Comparison of ENCODE assay signal across 15 mouse cellular contexts in genomic region chr2:128318956-128319355, GRCm38 (mm10).
DNase-seq lines count a peak whose midpoint lies in the region; ATAC-seq lines count a peak whose summit lies in the region.
"Had no signal": no experiment of that assay in that cellular context is flagged by ENCODE, and none has a peak within 500 bp of the region (broad histone marks: within the 10 kb centered on the region; RNA-seq: fewer than 3 reads in every experiment).

No protein-coding gene starts in this region.

- no peaks in the 10 kb centered on the region for H3K36me3 ChIP-seq in heart, embryonic 12.5 days
- no peaks in the 10 kb centered on the region for H3K36me3 ChIP-seq in neural tube, embryonic 15.5 days
- H3K36me3 ChIP-seq in midbrain, embryonic 10.5 days = no peaks in the 10 kb centered on the region
- H3K36me3 ChIP-seq: G1E had no signal

- no peak for ATAC-seq in heart, embryonic 12.5 days (ENCODE audit: insufficient number of reproducible peaks, low FRiP score)
- no peak for ATAC-seq in neural tube, embryonic 15.5 days (ENCODE audit: low FRiP score)
- ATAC-seq: hindbrain, embryonic 16.5 days had no signal

- no peak overlapping the region for H3K27ac ChIP-seq in heart, embryonic 12.5 days (ENCODE audit: poor library complexity, severe bottlenecking)
- no peak overlapping the region for H3K27ac ChIP-seq in neural tube, embryonic 15.5 days (replicated peaks)
- no peak overlapping the region for H3K27ac ChIP-seq in midbrain, embryonic 10.5 days (replicated peaks)

- H3K4me2 ChIP-seq in heart, embryonic 12.5 days = no peak overlapping the region
- H3K4me2 ChIP-seq in neural tube, embryonic 15.5 days = no peak overlapping the region

- H3K4me3 ChIP-seq in heart, embryonic 12.5 days = no peak overlapping the region
- H3K4me3 ChIP-seq in neural tube, embryonic 15.5 days (replicated peaks) = no peak overlapping the region
- no peak overlapping the region for H3K4me3 ChIP-seq in midbrain, embryonic 10.5 days

- 32% methylated on average over 5 of the region's 5 CpGs for WGBS in heart, embryonic 12.5 days
- 76% methylated on average over 5 of the region's 5 CpGs for WGBS in neural tube, embryonic 15.5 days
- WGBS in midbrain, embryonic 10.5 days = 77% methylated on average over 5 of the region's 5 CpGs

- no peaks in the 10 kb centered on the region for H3K9me3 ChIP-seq in heart, embryonic 12.5 days (replicated peaks)
- no peaks in the 10 kb centered on the region for H3K9me3 ChIP-seq in neural tube, embryonic 15.5 days (replicated peaks)
- H3K9me3 ChIP-seq in midbrain, embryonic 10.5 days (replicated peaks) = no peaks in the 10 kb centered on the region
- H3K9me3 ChIP-seq: G1E had no signal

- H3K4me1 ChIP-seq in heart, embryonic 12.5 days (replicated peaks) = peaks cover 38% of the 10 kb centered on the region
- H3K4me1 ChIP-seq in neural tube, embryonic 15.5 days = peaks cover 2% of the 10 kb centered on the region; the same call in 1 of the 2 replicates
- peaks cover 3% of the 10 kb centered on the region for H3K4me1 ChIP-seq in midbrain, embryonic 10.5 days

- H3K9ac ChIP-seq in heart, embryonic 12.5 days = no peak overlapping the region
- no peak overlapping the region for H3K9ac ChIP-seq in neural tube, embryonic 15.5 days (replicated peaks)

- DNase-seq in heart, adult 18-20 months = peak; percentile 34 to 52
- peak; percentile 27 to 41 for DNase-seq in CD8-positive naive resting alpha-beta T cell, adult 2 months (ENCODE audit: low read depth in 2 of 2, low spot score in 2 of 2)
- peak; percentile 71 for DNase-seq in heart, postnatal 10 days
- peak; percentile 54 to 75 for DNase-seq in natural killer cell, adult 2 months (ENCODE audit: low spot score in 2 of 2)
- no peak for DNase-seq in urinary bladder, postnatal 10 days (ENCODE audit: low spot score)
- DNase-seq in midbrain, embryonic 10.5 days (ENCODE audit: low spot score) = no peak
- DNase-seq: adrenal gland, postnatal 25 days; cerebellum, adult 9-10 months; layer of hippocampus, postnatal 36 days; lung, adult 2 months; right cerebral cortex, postnatal 25 days had no signal

- intact Hi-C loops in heart, postnatal 10 days (cut with DNase I) = loop anchor here (5.0 kb wide), 1 partner anchor 73 kb away; no protein-coding TSS in a partner anchor

- H3K27me3 ChIP-seq in heart, embryonic 12.5 days (replicated peaks) = no peaks in the 10 kb centered on the region
- no peaks in the 10 kb centered on the region for H3K27me3 ChIP-seq in neural tube, embryonic 15.5 days (replicated peaks)
- 0 out of 2 replicates have a peak, but pooled peaks cover 4% of the 10 kb centered on the region for H3K27me3 ChIP-seq in midbrain, embryonic 10.5 days (ENCODE audit: low read depth, poor library complexity, severe bottlenecking)

Comparison
In these comparisons a context has a peak if more than half of its experiments do, and no peak if none do; other contexts are left out.
1. DNase-seq: peak in heart, adult 18-20 months (2 of 2), CD8-positive naive resting alpha-beta T cell, adult 2 months (2 of 2), heart, postnatal 10 days (2 of 2) and natural killer cell, adult 2 months (2 of 2); none in urinary bladder, postnatal 10 days (single experiment) and midbrain, embryonic 10.5 days (single experiment).